Mouse (Mus musculus) ES-Bruce4 (cell line): ENCODE data around the gene Ttc37. TPM values are rescaled to one million over a fixed set of nuclear protein-coding genes. Genes with fewer than 3 reads are reported as not detected.
A peak's percentile ranks its signal among the peaks of the same experiment; 100 is the strongest.

Experiments used
- H3K27ac ChIP-seq: 2 replicates; pipeline ENCODE4 v1.5.1; 2012; ENCODE audit warnings: low read length, inconsistent platforms; ENCODE audit not compliant: insufficient read depth
- H3K27me3 ChIP-seq: 2 replicates; pipeline ENCODE4 v1.6.1; 2012; ENCODE audit warnings: mild to moderate bottlenecking, low read length, inconsistent platforms; ENCODE audit not compliant: control insufficient read depth, poor library complexity, insufficient read depth, severe bottlenecking
- H3K36me3 ChIP-seq: 2 replicates; pipeline ENCODE4 v1.6.1; 2012; ENCODE audit warnings: inconsistent platforms, mild to moderate bottlenecking, low read length, moderate library complexity; ENCODE audit not compliant: control insufficient read depth, poor library complexity, insufficient read depth, severe bottlenecking
- H3K4me1 ChIP-seq: one replicate; pipeline ENCODE4 v1.8.1; 2011; ENCODE audit warnings: low read length; ENCODE audit not compliant: control insufficient read depth, insufficient read depth
- H3K4me3 ChIP-seq: 2 replicates; pipeline ENCODE4 v1.5.1; 2011; ENCODE audit warnings: low read depth, mild to moderate bottlenecking, low read length
- H3K9ac ChIP-seq: 2 replicates; pipeline ENCODE4 v1.6.1; 2012; ENCODE audit warnings: low read depth, mild to moderate bottlenecking, inconsistent platforms; ENCODE audit not compliant: poor library complexity, severe bottlenecking
- H3K9me3 ChIP-seq: replicated peaks from 2 replicates; pipeline ENCODE4 v1.6.1; 2012; ENCODE audit warnings: mild to moderate bottlenecking, low read length, inconsistent platforms; ENCODE audit not compliant: control insufficient read depth, poor library complexity, insufficient read depth, severe bottlenecking
- CTCF ChIP-seq: IDR thresholded peaks from one replicate; pipeline ENCODE4 v1.8.1; 2011; ENCODE audit warnings: low read depth, low read length
- EP300 ChIP-seq: IDR thresholded peaks from 2 replicates; pipeline ENCODE4 v1.6.1; 2011; ENCODE audit warnings: low read depth, low read length; ENCODE audit not compliant: insufficient read depth
- POLR2A ChIP-seq: IDR thresholded peaks from one replicate; pipeline ENCODE4 v1.8.1; 2011; ENCODE audit warnings: low read length; ENCODE audit not compliant: insufficient read depth
- polyA plus RNA-seq: library from polyadenylated mRNA; stranded (reverse); fragments of >200 nt; gene quantifications from 2 replicates; pipeline ENCODE4 v1.2.4, GENCODE M21; 2011; ENCODE audit warnings: low read depth; ENCODE audit not compliant: missing spikeins, insufficient read depth, insufficient read length

The Ttc37 gene
- polyA plus RNA-seq, 1 experiment, result 30.0 TPM

DNA sequence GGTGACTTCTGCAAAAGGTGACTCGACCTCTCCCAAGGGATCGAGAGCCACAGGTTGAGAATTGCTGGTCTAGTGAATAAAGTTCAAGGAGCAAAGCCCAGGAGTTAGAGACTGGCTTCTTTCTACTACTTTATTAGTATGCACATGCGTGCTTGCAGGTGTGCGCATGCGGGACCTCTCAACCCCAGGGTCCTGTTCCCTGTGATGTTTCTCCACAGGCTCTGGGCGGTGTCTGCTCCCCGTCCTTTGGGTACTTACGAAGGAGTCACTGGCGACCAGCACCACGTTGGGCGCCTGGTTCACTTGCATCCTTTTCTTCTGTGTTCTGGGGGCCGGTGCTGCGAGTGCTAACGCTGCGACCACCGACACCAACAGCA lies 430 bp upstream of the Ttc37 start:
- Histone ChIP-seq H3K4me3 (peak overlapping the region; percentile 86), H3K27ac (no peak overlapping the region), H3K27me3 (no peaks in the 10 kb centered on the region), H3K36me3 (no peaks in the 10 kb centered on the region), H3K9me3 (no peaks in the 10 kb centered on the region), H3K4me1 (no peaks in the 10 kb centered on the region), H3K9ac (peak overlapping the region; percentile 57)
- TF ChIP-seq POLR2A (no peak), EP300 (no peak), CTCF (no peak)

DNA sequence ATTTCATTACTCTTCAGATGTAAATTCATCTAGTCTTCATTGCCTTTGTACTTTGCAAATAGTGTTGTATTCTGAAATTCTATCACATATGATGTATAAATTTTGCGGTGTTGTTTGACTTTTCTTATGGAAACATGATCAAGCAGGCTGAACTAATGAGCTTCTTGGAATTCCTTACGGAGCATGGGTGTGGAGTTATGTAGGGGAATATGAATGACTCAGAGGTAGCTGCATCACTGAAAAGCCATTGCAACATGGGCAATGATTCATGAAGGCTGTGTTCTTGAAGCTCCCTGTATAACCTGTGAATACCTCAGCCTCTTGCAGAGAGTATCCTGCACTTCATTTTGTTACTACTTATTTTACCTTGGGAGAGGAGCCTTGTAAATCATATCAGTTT lies 3.5 kb downstream of the Ttc37 start:
- no peak overlapping the region for H3K27ac ChIP-seq
- no peak overlapping the region for H3K4me3 ChIP-seq
- H3K4me1 ChIP-seq, result no peaks in the 10 kb centered on the region
- no peaks in the 10 kb centered on the region for H3K36me3 ChIP-seq
- H3K27me3 ChIP-seq, result no peaks in the 10 kb centered on the region
- H3K9ac ChIP-seq, result no peak overlapping the region
- H3K9me3 ChIP-seq, result no peaks in the 10 kb centered on the region
- TF ChIP-seq EP300 (no peak), CTCF (no peak), POLR2A (no peak)

DNA sequence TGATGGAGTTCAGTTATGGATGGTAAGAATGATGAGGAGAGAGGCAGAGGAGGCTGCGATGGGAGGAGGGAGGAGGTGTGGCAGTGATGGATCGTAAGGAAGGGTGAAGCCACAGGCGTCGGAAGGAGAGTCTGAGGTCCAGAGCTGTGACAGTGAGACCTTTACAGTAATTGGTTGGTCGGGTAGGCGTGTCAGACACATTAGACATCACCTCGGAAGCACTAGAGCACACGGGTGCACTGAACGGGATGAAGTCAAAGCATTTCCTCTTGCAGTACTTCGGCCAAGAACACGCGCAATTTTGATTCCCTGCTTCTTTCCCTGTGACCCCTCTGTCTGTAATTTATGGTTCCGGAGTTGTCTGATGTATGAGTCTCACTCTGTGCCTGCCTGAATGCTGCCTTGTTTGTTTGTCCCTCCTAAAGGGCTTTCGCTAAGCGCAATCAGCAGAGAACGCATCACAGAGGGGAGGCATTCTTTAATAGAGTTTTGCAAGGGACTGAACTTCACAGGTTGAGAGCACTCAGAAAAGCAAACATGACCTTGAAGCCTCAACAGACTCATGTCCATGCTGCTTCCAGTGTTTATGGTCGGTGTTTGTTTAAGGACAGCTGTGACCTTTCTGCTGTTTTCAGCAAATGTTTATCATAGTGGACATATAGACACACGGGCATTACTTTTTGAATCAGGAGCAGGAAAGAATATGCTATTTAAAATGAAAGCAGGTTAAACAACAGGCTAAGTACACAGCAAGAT lies 10.7 kb downstream of the Ttc37 start:
- Histone ChIP-seq H3K9me3 (no peaks in the 10 kb centered on the region), H3K27me3 (no peaks in the 10 kb centered on the region), H3K36me3 (peaks cover 12% of the 10 kb centered on the region), H3K27ac (no peak overlapping the region), H3K4me1 (no peaks in the 10 kb centered on the region), H3K4me3 (no peak overlapping the region), H3K9ac (no peak overlapping the region)
- TF ChIP-seq POLR2A (no peak), CTCF (no peak), EP300 (no peak)

DNA sequence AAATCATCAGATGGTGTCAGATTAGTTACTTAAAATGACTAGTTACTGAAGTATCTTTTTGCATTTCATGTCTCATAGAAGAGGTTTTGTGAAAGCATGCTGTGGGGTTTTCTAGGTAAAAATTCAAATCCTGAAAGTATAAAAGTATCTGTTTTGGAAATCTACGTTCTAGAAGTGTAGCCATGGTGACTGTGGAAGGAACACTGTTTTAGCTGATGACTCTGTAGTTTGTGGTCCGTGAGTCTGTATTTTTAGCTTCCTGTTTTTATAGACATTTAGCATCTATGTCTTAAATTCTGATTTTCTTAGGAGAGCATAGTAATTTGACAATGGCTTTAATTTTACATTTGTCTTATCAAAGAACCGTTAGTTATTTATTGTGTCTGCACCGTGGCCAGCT lies 30.3 kb downstream of the Ttc37 start:
- Histone ChIP-seq H3K4me3 (no peak overlapping the region), H3K36me3 (peaks cover 11% of the 10 kb centered on the region), H3K4me1 (no peaks in the 10 kb centered on the region), H3K9ac (no peak overlapping the region), H3K27ac (no peak overlapping the region), H3K9me3 (no peaks in the 10 kb centered on the region), H3K27me3 (no peaks in the 10 kb centered on the region)
- TF ChIP-seq EP300 (no peak), CTCF (no peak), POLR2A (no peak)

DNA sequence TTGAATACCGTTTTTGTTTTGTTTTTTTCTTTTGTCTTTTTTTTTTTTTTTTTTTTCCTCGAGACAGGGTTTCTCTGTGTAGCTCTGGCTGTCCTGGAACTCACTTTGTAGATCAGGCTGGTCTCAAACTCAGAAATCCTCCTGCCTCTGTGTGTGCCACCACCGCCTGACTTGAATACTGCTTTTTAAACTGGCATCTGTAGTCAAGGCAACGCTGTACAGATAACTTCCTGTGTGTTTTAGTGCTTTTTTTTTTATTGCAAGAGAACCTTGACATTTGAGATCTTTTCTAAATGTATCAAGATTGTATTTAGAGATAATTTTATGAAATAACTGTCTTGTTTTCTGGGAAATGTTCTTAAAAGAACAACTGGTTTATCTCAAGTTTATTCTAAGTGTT lies 33.9 kb downstream of the Ttc37 start:
- Histone ChIP-seq H3K27me3 (no peaks in the 10 kb centered on the region), H3K9me3 (no peaks in the 10 kb centered on the region), H3K27ac (no peak overlapping the region), H3K9ac (no peak overlapping the region), H3K4me1 (no peaks in the 10 kb centered on the region), H3K4me3 (no peak overlapping the region), H3K36me3 (peaks cover 8% of the 10 kb centered on the region)
- TF ChIP-seq POLR2A (no peak), EP300 (no peak), CTCF (no peak)

DNA sequence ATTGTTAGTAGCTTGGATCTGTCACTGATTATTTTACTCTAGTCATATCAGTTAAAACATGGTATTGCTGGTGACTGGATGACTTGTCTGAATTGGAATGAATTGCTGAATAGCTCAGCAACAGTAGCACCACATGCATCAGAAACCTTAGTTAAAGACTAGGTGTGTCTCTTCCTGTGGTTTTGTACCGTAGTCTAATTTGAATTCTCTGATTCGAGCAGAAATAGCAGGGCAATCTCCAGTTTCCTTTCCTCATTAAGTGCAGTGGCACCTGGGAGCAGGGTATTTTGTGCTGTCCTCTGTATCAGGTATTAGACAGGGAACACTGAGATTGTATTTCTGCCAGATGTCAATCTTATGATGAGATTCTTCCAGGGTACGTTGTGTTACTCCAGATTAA lies 40.3 kb downstream of the Ttc37 start:
- H3K4me3 ChIP-seq, result no peak overlapping the region
- H3K36me3 ChIP-seq, result peaks cover 8% of the 10 kb centered on the region

More for the DNA sequence above, 40.3 kb downstream of the Ttc37 start:
- no peak for TF ChIP-seq POLR2A
- TF ChIP-seq EP300, result no peak
- TF ChIP-seq CTCF, result no peak
- no peaks in the 10 kb centered on the region for H3K27me3 ChIP-seq
- H3K9me3 ChIP-seq, result no peaks in the 10 kb centered on the region
- no peak overlapping the region for H3K27ac ChIP-seq
- no peak overlapping the region for H3K9ac ChIP-seq
- no peaks in the 10 kb centered on the region for H3K4me1 ChIP-seq
